Mouse (Mus musculus) layer of hippocampus, adult 11-12 months (tissue): Measurements from ENCODE around the gene Ceacam11.
"Not testable (repeated sequence)": the region's sequence is repeated elsewhere in the genome, so short reads cannot be mapped to it uniquely, and the experiment has no call there.

Source experiments
- DNase-seq: peaks from one replicate; pipeline ENCODE4 v3.0.0; 2022; ENCODE audit warnings: low spot score

Ceacam11 gene

GRCm38 (mm10) chr7:17971824-17972223 lies at the start of gene Ceacam11:
TSS of gene Ceacam11 (plus strand) at chr7:17972124.
- no peak for DNase-seq

GRCm38 (mm10) chr7:18001131-18001530 lies 29.2 kb downstream of the Ceacam11 start:
- DNase-seq = not testable (repeated sequence)

- DNase-seq = no peak
These were observed 37.7 kb downstream of the Ceacam11 start, which contains the start of gene Ceacam13 for GRCm38 (mm10) chr7:18009589-18009988. TSS of gene Ceacam13 (plus strand) at chr7:18009889.
